Mouse (Mus musculus): ENCODE data around the gene Sptbn1. TPM values are rescaled to one million over a fixed set of nuclear protein-coding genes. Genes with fewer than 3 reads are reported as not detected.
A peak's percentile ranks its signal among the peaks of the same experiment; 100 is the strongest.

Gene Sptbn1
- polyA plus RNA-seq, 1 experiment from 2014 or later: 164 TPM

DNA sequence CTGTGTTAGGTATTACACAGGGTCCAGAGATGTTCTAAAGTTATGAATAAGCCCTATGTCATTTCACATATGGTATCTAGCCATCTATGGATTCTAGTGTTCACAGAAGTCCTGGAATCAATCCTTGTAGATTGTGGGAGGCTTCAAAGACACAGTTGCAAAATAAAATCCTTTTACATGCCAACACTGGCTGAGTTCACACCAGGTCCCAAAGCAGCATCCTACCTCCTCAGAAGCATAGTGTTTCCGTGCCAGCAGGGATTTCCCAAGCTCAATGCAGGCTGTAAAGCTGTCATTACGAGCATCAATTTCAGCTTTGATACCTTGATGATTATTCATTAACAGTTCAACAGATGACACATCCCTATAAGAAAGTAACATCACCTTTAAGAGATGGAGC lies 154.3 kb downstream of the Sptbn1 start:
- Histone ChIP-seq H3K4me2 (ENCODE audit: low read depth, low read length) (no peak overlapping the region), H3K27ac (ENCODE audit: low read length) (no peak overlapping the region), H3K9me3 (replicated peaks; ENCODE audit: control insufficient read depth, low read length) (no peaks in the 10 kb centered on the region), H3K27me3 (ENCODE audit: control insufficient read depth, insufficient read depth, low read length) (no peaks in the 10 kb centered on the region), H3K4me3 (ENCODE audit: low read length) (no peak overlapping the region), H3K36me3 (ENCODE audit: control insufficient read depth, insufficient read depth) (peaks cover 87% of the 10 kb centered on the region), H3K9ac (ENCODE audit: low read length) (no peak overlapping the region), H3K4me1 (ENCODE audit: control insufficient read depth, insufficient read depth, low read length) (no peaks in the 10 kb centered on the region)
- WGBS: 92% methylated on average over 2 of the region's 2 CpGs
- ATAC-seq (replicated peaks; ENCODE audit: extremely low read depth, insufficient read depth, low FRiP score): no peak

DNA sequence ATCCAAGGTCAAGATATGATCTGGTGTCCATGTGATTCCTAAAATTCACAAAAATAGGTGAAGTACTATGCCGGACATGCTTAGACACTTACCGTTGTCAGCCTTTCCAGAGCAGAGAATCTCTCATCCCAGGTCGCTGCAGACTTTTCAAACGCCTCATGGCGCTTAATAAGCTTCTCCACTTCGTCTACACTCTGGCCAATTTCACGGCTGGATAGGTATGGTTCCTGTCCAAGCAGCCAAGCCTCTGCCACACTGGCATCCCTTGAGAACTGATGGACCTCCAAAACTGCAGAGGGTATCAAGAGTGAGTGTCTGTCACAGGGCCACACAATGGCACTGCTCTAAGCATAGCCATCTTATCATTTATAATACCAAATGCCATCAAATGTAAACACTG lies 157.3 kb downstream of the Sptbn1 start:
- no peak overlapping the region for H3K4me3 ChIP-seq (ENCODE audit: low read length)

DNA sequence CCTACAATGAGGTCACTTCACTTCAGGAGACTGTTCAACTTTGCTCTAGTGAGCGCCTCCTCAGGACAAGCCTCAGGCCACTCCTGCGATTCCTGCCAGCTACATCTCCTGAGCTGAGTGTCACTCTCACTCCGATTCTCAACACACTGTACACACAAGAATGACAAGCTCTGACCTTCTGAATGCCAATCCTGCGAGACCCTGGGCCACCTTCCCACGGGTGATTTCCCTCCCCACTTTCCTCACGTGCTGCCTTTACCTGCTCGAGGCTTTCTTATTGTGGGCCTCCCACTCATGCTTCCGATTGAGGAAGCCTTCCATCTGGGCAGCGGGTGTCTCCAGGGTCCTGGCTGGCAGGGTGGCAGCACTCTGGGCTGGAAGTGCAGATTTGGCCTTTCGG lies 163.8 kb downstream of the Sptbn1 start:
- no peak overlapping the region for H3K4me2 ChIP-seq (ENCODE audit: low read depth, low read length)
- no peak overlapping the region for H3K9ac ChIP-seq (ENCODE audit: low read length)
- H3K4me3 ChIP-seq (ENCODE audit: low read length): no peak overlapping the region
- H3K27me3 ChIP-seq (ENCODE audit: control insufficient read depth, insufficient read depth, low read length): no peaks in the 10 kb centered on the region
- peaks cover 84% of the 10 kb centered on the region for H3K36me3 ChIP-seq (ENCODE audit: control insufficient read depth, insufficient read depth)
- no peak overlapping the region for H3K27ac ChIP-seq (ENCODE audit: low read length)
- H3K9me3 ChIP-seq (replicated peaks; ENCODE audit: control insufficient read depth, low read length): no peaks in the 10 kb centered on the region
- no peak for ATAC-seq (replicated peaks; ENCODE audit: extremely low read depth, insufficient read depth, low FRiP score)
- H3K4me1 ChIP-seq (ENCODE audit: control insufficient read depth, insufficient read depth, low read length): no peaks in the 10 kb centered on the region
- WGBS: 96% methylated on average over 10 of the region's 10 CpGs

More for the DNA sequence above, 157.3 kb downstream of the Sptbn1 start:
- Histone ChIP-seq H3K9ac (ENCODE audit: low read length) (no peak overlapping the region), H3K27me3 (ENCODE audit: control insufficient read depth, insufficient read depth, low read length) (no peaks in the 10 kb centered on the region), H3K27ac (ENCODE audit: low read length) (no peak overlapping the region), H3K4me1 (ENCODE audit: control insufficient read depth, insufficient read depth, low read length) (no peaks in the 10 kb centered on the region), H3K4me2 (ENCODE audit: low read depth, low read length) (no peak overlapping the region), H3K36me3 (ENCODE audit: control insufficient read depth, insufficient read depth) (peaks cover 77% of the 10 kb centered on the region), H3K9me3 (replicated peaks; ENCODE audit: control insufficient read depth, low read length) (no peaks in the 10 kb centered on the region)
- no peak for ATAC-seq (replicated peaks; ENCODE audit: extremely low read depth, insufficient read depth, low FRiP score)
- 88% methylated on average over 7 of the region's 7 CpGs for WGBS

DNA sequence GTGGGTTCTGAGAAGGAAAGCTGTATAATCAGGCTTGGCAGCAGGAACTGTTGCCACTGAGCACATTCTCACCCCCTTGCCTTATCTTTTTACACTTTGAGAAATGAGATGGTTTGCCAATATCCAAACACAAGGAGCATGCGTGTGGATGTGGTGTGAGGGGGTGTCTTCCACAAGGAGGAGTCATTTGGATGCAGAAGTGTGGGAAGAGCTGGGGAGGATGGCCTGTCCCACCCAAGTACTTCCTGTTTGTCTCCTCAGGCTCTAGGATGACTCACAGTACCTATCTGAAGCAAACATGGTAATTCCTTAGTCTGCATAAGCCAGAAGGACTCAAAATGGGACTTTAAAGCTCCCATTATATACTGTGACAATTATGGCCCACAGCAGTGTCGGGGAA lies 165.4 kb downstream of the Sptbn1 start:
- Histone ChIP-seq H3K27me3 (ENCODE audit: control insufficient read depth, insufficient read depth, low read length) (no peaks in the 10 kb centered on the region), H3K9ac (ENCODE audit: low read length) (no peak overlapping the region), H3K4me3 (ENCODE audit: low read length) (no peak overlapping the region), H3K27ac (ENCODE audit: low read length) (no peak overlapping the region), H3K4me2 (ENCODE audit: low read depth, low read length) (no peak overlapping the region), H3K9me3 (replicated peaks; ENCODE audit: control insufficient read depth, low read length) (no peaks in the 10 kb centered on the region), H3K36me3 (ENCODE audit: control insufficient read depth, insufficient read depth) (peaks cover 86% of the 10 kb centered on the region), H3K4me1 (ENCODE audit: control insufficient read depth, insufficient read depth, low read length) (no peaks in the 10 kb centered on the region)
- peak; percentile 40; the same call in 1 of the 2 replicates for ATAC-seq (replicated peaks; ENCODE audit: extremely low read depth, insufficient read depth, low FRiP score)
- 65% methylated on average over 2 of the region's 2 CpGs for WGBS

DNA sequence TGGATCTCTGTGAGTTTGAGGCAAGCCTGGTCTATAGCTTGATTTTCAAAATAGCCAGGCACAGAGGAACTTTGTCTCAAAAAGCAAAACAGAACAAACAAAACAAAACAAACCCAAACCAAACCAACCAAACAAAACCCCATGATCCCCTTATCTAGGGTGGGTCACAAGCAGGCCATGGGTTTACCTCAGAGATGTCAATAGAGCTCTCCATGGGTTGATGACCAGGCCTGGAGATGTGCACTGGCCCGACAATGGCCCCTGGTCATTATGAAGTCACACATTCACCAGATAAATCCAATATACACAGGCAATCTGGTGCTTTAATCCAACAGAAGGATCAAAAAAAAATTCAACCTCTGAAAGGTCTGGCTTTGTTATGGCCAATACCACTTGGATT lies 166.2 kb downstream of the Sptbn1 start:
- H3K4me1 ChIP-seq (ENCODE audit: control insufficient read depth, insufficient read depth, low read length): no peaks in the 10 kb centered on the region
- H3K27me3 ChIP-seq (ENCODE audit: control insufficient read depth, insufficient read depth, low read length): no peaks in the 10 kb centered on the region
- peaks cover 91% of the 10 kb centered on the region for H3K36me3 ChIP-seq (ENCODE audit: control insufficient read depth, insufficient read depth)
- peaks cover 3% of the 10 kb centered on the region; the same call in 1 of the 2 replicates for H3K9me3 ChIP-seq (replicated peaks; ENCODE audit: control insufficient read depth, low read length)
- WGBS: 92% methylated on average over 1 of the region's 1 CpGs
- H3K9ac ChIP-seq (ENCODE audit: low read length): no peak overlapping the region
- H3K4me2 ChIP-seq (ENCODE audit: low read depth, low read length): no peak overlapping the region
- no peak for ATAC-seq (replicated peaks; ENCODE audit: extremely low read depth, insufficient read depth, low FRiP score)
- no peak overlapping the region for H3K4me3 ChIP-seq (ENCODE audit: low read length)
- no peak overlapping the region for H3K27ac ChIP-seq (ENCODE audit: low read length)

DNA sequence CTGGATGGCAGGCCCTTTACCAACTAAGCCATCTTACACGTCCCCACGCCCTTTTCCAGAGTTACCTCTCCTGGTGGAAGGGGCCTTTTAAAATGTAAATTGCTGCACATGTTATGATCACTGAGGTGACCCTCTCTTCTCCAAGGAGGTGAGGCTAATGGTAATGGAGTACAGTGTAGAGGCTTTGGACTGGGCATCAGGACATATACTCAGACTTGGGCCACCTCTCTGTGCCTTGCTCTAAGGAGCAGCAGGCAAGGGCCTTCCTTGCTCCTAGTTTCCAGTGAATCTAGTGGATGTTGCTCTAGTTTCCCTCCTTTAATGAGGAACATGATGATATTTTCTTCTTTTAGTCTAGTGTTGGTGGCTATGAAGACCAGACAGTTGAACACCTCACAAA lies 166.8 kb downstream of the Sptbn1 start:
- Histone ChIP-seq H3K36me3 (ENCODE audit: control insufficient read depth, insufficient read depth) (peaks cover 87% of the 10 kb centered on the region), H3K27ac (ENCODE audit: low read length) (no peak overlapping the region), H3K4me3 (ENCODE audit: low read length) (no peak overlapping the region), H3K9me3 (replicated peaks; ENCODE audit: control insufficient read depth, low read length) (peaks cover 3% of the 10 kb centered on the region; the same call in 1 of the 2 replicates), H3K4me1 (ENCODE audit: control insufficient read depth, insufficient read depth, low read length) (no peaks in the 10 kb centered on the region), H3K27me3 (ENCODE audit: control insufficient read depth, insufficient read depth, low read length) (no peaks in the 10 kb centered on the region), H3K4me2 (ENCODE audit: low read depth, low read length) (no peak overlapping the region), H3K9ac (ENCODE audit: low read length) (no peak overlapping the region)
- WGBS: 96% methylated on average over 2 of the region's 2 CpGs
- no peak for ATAC-seq (replicated peaks; ENCODE audit: extremely low read depth, insufficient read depth, low FRiP score)

DNA sequence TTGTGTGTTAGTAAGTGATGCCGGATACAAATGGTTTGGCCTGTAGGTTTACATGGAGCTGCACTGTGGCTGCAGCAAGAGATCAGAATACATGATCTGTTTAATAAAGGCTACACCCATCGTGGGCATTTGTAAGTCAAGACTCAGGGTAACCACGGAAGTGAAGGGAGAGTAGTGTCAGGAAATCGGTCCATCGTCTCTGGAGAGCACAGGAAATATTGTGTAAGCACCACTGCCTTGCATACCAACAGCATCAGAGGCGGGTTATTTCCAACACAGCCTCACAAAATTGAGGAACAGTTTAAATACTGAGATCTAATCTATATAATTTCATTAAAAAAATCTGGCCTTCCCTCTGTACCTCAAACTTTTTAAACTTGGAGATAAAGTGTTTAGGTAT lies 168.1 kb downstream of the Sptbn1 start:
- Histone ChIP-seq H3K9me3 (replicated peaks; ENCODE audit: control insufficient read depth, low read length) (peaks cover 3% of the 10 kb centered on the region; the same call in 1 of the 2 replicates), H3K27me3 (ENCODE audit: control insufficient read depth, insufficient read depth, low read length) (no peaks in the 10 kb centered on the region), H3K36me3 (ENCODE audit: control insufficient read depth, insufficient read depth) (peaks cover 76% of the 10 kb centered on the region), H3K4me2 (ENCODE audit: low read depth, low read length) (no peak overlapping the region), H3K4me1 (ENCODE audit: control insufficient read depth, insufficient read depth, low read length) (no peaks in the 10 kb centered on the region), H3K9ac (ENCODE audit: low read length) (no peak overlapping the region), H3K4me3 (ENCODE audit: low read length) (no peak overlapping the region), H3K27ac (ENCODE audit: low read length) (no peak overlapping the region)
- ATAC-seq (replicated peaks; ENCODE audit: extremely low read depth, insufficient read depth, low FRiP score): no peak
- WGBS: 87% methylated on average over 6 of the region's 6 CpGs

DNA sequence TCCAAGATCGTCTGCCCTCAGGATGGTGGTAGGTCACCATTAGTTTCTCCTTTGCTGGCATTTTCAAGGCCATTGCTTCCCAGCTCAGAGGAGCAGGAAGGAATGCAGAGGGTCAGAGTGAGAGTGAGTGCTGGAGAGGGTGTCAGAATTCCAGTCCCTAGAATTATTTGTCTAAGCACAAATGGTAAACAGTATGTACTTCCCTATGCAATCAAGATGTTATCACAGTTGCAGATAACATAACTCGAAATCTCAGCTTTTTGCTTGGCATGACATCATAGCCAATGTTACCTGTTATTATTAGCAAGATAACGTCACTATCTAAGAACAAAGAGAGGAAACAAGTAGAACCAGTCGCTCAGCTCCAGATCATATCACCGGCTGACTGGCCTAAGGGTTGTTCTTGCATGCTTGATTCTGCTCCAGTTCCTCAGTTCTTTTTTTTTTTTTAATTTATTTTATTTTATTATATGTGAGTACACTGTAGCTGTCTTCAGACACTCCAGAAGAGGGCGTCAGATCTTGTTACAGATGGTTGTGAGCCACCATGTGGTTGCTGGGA lies 172.7 kb downstream of the Sptbn1 start:
- no peaks in the 10 kb centered on the region for H3K27me3 ChIP-seq (ENCODE audit: control insufficient read depth, insufficient read depth, low read length)
- H3K36me3 ChIP-seq (ENCODE audit: control insufficient read depth, insufficient read depth): peaks cover 32% of the 10 kb centered on the region
- no peak overlapping the region for H3K9ac ChIP-seq (ENCODE audit: low read length)
- no peak overlapping the region; the same call in 1 of the 2 replicates for H3K27ac ChIP-seq (ENCODE audit: low read length)
- peaks cover 3% of the 10 kb centered on the region; the same call in 1 of the 2 replicates for H3K9me3 ChIP-seq (replicated peaks; ENCODE audit: control insufficient read depth, low read length)
- no peak overlapping the region for H3K4me2 ChIP-seq (ENCODE audit: low read depth, low read length)
- H3K4me1 ChIP-seq (ENCODE audit: control insufficient read depth, insufficient read depth, low read length): no peaks in the 10 kb centered on the region
- no peak for ATAC-seq (replicated peaks; ENCODE audit: extremely low read depth, insufficient read depth, low FRiP score)
- no peak overlapping the region for H3K4me3 ChIP-seq (ENCODE audit: low read length)
- 55% methylated on average over 6 of the region's 6 CpGs for WGBS

DNA sequence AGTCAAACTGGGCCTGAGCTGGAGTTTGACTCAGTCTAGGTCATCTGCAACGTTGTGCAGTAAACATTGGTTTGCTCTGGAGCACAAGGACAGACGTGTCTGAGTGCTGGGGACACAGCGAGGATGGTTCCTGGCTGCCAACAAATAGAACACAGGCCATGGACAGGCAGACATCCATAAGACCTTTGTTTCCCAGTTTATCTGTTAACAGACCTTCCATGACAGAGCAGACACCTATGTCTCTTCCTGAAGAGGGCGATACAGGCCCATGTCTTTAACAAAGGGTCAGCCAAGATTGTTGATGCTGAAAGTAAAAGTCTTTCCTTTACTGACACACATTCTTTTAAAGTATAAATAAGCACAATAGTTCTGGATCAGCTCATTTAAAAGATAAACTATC lies 176.1 kb downstream of the Sptbn1 start:
- WGBS: 43% methylated on average over 4 of the region's 4 CpGs
- Histone ChIP-seq H3K36me3 (ENCODE audit: control insufficient read depth, insufficient read depth) (peaks cover under 1% of the 10 kb centered on the region), H3K4me3 (ENCODE audit: low read length) (no peak overlapping the region), H3K4me1 (ENCODE audit: control insufficient read depth, insufficient read depth, low read length) (no peaks in the 10 kb centered on the region), H3K27ac (ENCODE audit: low read length) (no peak overlapping the region), H3K9me3 (replicated peaks; ENCODE audit: control insufficient read depth, low read length) (no peaks in the 10 kb centered on the region), H3K4me2 (ENCODE audit: low read depth, low read length) (no peak overlapping the region), H3K9ac (ENCODE audit: low read length) (no peak overlapping the region), H3K27me3 (ENCODE audit: control insufficient read depth, insufficient read depth, low read length) (no peaks in the 10 kb centered on the region)
- no peak for ATAC-seq (replicated peaks; ENCODE audit: extremely low read depth, insufficient read depth, low FRiP score)

Data from heart, embryonic 16.5 days (tissue).